Mouse (Mus musculus) limb, embryonic 10.5 days (tissue): ENCODE results near the gene Terf2. TPM values are rescaled to one million over a fixed set of nuclear protein-coding genes. Genes with fewer than 3 reads are reported as not detected.

ENCODE experiments used
- DNase-seq: peaks from one replicate; pipeline ENCODE4 v3.0.0-alpha.2; 2017; ENCODE audit warnings: low spot score
- H3K27ac ChIP-seq: fragments of 300-500 bp; sonication (generic); 2 replicates; pipeline ENCODE4 v1.5.1; 2016; ENCODE audit warnings: mild to moderate bottlenecking
- H3K27me3 ChIP-seq: fragments of 300-500 bp; sonication (generic); 2 replicates; pipeline ENCODE4 v1.6.1; 2016; ENCODE audit warnings: low read depth, mild to moderate bottlenecking; ENCODE audit not compliant: poor library complexity, severe bottlenecking
- H3K36me3 ChIP-seq: fragments of 300-500 bp; sonication (generic); 2 replicates; pipeline ENCODE4 v1.6.1; 2016; ENCODE audit warnings: mild to moderate bottlenecking, moderate library complexity
- H3K4me1 ChIP-seq: fragments of 300-500 bp; sonication (generic); 2 replicates; pipeline ENCODE4 v1.6.1; 2016
- H3K4me3 ChIP-seq: fragments of 300-500 bp; sonication (generic); 2 replicates; pipeline ENCODE4 v1.5.1; 2016; ENCODE audit warnings: mild to moderate bottlenecking, moderate library complexity
- H3K9me3 ChIP-seq: fragments of 300-500 bp; sonication (generic); replicated peaks from 2 replicates; pipeline ENCODE4 v1.6.1; 2016; ENCODE audit warnings: mild to moderate bottlenecking
- WGBS: fragments of 180-500 bp; shearing (Covaris S2); methylation state at CpG from one replicate; pipeline ENCODE4 v1.1.7; 2016; 5-methylcytosine and 5-hydroxymethylcytosine counted together
- polyA plus RNA-seq: library from polyadenylated mRNA; unstranded; fragments of >200 nt; fragmentation: Nextera tagmentation; extraction: Ambion mirVana; gene quantifications from 2 replicates; pipeline ENCODE4 v1.2.1, GENCODE M21; 2016

The Terf2 gene
- 16.4 and 18.1 TPM in 2 replicates for polyA plus RNA-seq

GRCm38 (mm10) chr8:107096366-107097036 is at the start of gene Terf2:
Terf2 (minus strand) TSS chr8:107096547.
- Histone ChIP-seq H3K36me3 (peaks cover 32% of the 10 kb centered on the region), H3K4me3 (peak within 1 kb of the TSS; percentile 97), H3K4me1 (peaks cover 16% of the 10 kb centered on the region), H3K27ac (peak within 1 kb of the TSS; percentile 98), H3K27me3 (no peaks in the 10 kb centered on the region), H3K9me3 (no peaks in the 10 kb centered on the region)
- 3% methylated on average over 39 of the region's 39 CpGs for WGBS
- DNase-seq = peak; percentile 99

- Histone ChIP-seq H3K27ac (no peak overlapping the region), H3K36me3 (no peaks in the 10 kb centered on the region), H3K4me3 (no peak overlapping the region), H3K27me3 (no peaks in the 10 kb centered on the region), H3K4me1 (peaks cover 6% of the 10 kb centered on the region; the same call in 1 of the 2 replicates), H3K9me3 (no peaks in the 10 kb centered on the region)
- 65% methylated on average over 4 of the region's 4 CpGs for WGBS
- no peak for DNase-seq
Measured at GRCm38 (mm10) chr8:107143501-107143900, 47.2 kb upstream of the Terf2 start.

GRCm38 (mm10) chr8:107142539-107142938 is 46.2 kb upstream of the Terf2 start:
- DNase-seq = no peak
- H3K27ac ChIP-seq = no peak overlapping the region
- no peaks in the 10 kb centered on the region for H3K36me3 ChIP-seq
- H3K9me3 ChIP-seq = no peaks in the 10 kb centered on the region
- no peak overlapping the region for H3K4me3 ChIP-seq
- WGBS = 88% methylated on average over 4 of the region's 4 CpGs
- H3K27me3 ChIP-seq = no peaks in the 10 kb centered on the region
- peaks cover 6% of the 10 kb centered on the region; the same call in 1 of the 2 replicates for H3K4me1 ChIP-seq

GRCm38 (mm10) chr8:107139704-107140470 is 43.5 kb upstream of the Terf2 start:
- 62% methylated on average over 13 of the region's 13 CpGs for WGBS
- Histone ChIP-seq H3K27me3 (no peaks in the 10 kb centered on the region), H3K27ac (no peak overlapping the region), H3K4me1 (peaks cover 18% of the 10 kb centered on the region), H3K36me3 (no peaks in the 10 kb centered on the region), H3K9me3 (no peaks in the 10 kb centered on the region), H3K4me3 (no peak overlapping the region)
- no peak for DNase-seq

- no peak for DNase-seq
- WGBS = 93% methylated on average over 5 of the region's 5 CpGs
- Histone ChIP-seq H3K4me3 (no peak overlapping the region), H3K27me3 (no peaks in the 10 kb centered on the region), H3K4me1 (peaks cover 25% of the 10 kb centered on the region), H3K9me3 (no peaks in the 10 kb centered on the region), H3K27ac (no peak overlapping the region), H3K36me3 (no peaks in the 10 kb centered on the region)
Measured at GRCm38 (mm10) chr8:107138338-107138737, 42.0 kb upstream of the Terf2 start.

GRCm38 (mm10) chr8:107137591-107137990 is 41.2 kb upstream of the Terf2 start:
- Histone ChIP-seq H3K36me3 (no peaks in the 10 kb centered on the region), H3K9me3 (no peaks in the 10 kb centered on the region), H3K4me1 (peaks cover 31% of the 10 kb centered on the region), H3K27ac (no peak overlapping the region), H3K27me3 (no peaks in the 10 kb centered on the region), H3K4me3 (no peak overlapping the region)
- DNase-seq = no peak
- 95% methylated on average over 6 of the region's 6 CpGs for WGBS

- 35% methylated on average over 8 of the region's 8 CpGs for WGBS
- Histone ChIP-seq H3K27ac (0 out of 2 replicates have a peak overlapping the region, but pooled peaks have one; percentile 34), H3K9me3 (no peaks in the 10 kb centered on the region), H3K36me3 (no peaks in the 10 kb centered on the region), H3K4me1 (peaks cover 31% of the 10 kb centered on the region), H3K27me3 (no peaks in the 10 kb centered on the region), H3K4me3 (no peak overlapping the region)
- no peak for DNase-seq
Measured at GRCm38 (mm10) chr8:107136003-107136612, 39.8 kb upstream of the Terf2 start.

- WGBS = 64% methylated on average over 6 of the region's 6 CpGs
- Histone ChIP-seq H3K4me1 (peaks cover 33% of the 10 kb centered on the region), H3K9me3 (no peaks in the 10 kb centered on the region), H3K36me3 (no peaks in the 10 kb centered on the region), H3K27me3 (no peaks in the 10 kb centered on the region), H3K27ac (peak overlapping the region; percentile 58; the same call in 1 of the 2 replicates), H3K4me3 (no peak overlapping the region)
- DNase-seq = no peak
Measured at GRCm38 (mm10) chr8:107133881-107134280, 37.5 kb upstream of the Terf2 start.

GRCm38 (mm10) chr8:107132581-107133491 is 36.5 kb upstream of the Terf2 start:
- H3K27me3 ChIP-seq = no peaks in the 10 kb centered on the region
- no peaks in the 10 kb centered on the region for H3K9me3 ChIP-seq
- no peak for DNase-seq
- H3K4me1 ChIP-seq = peaks cover 33% of the 10 kb centered on the region
- H3K4me3 ChIP-seq = no peak overlapping the region
- peak overlapping the region; percentile 43 for H3K27ac ChIP-seq
- WGBS = 83% methylated on average over 24 of the region's 24 CpGs
- H3K36me3 ChIP-seq = no peaks in the 10 kb centered on the region

GRCm38 (mm10) chr8:107130028-107130427 is 33.7 kb upstream of the Terf2 start:
- Histone ChIP-seq H3K27me3 (no peaks in the 10 kb centered on the region), H3K36me3 (no peaks in the 10 kb centered on the region), H3K4me1 (peaks cover 22% of the 10 kb centered on the region), H3K9me3 (no peaks in the 10 kb centered on the region), H3K4me3 (no peak overlapping the region), H3K27ac (no peak overlapping the region)
- DNase-seq = no peak
- 88% methylated on average over 6 of the region's 6 CpGs for WGBS

- no peak for DNase-seq
- H3K27me3 ChIP-seq = no peaks in the 10 kb centered on the region
- 70% methylated on average over 8 of the region's 8 CpGs for WGBS
- H3K36me3 ChIP-seq = no peaks in the 10 kb centered on the region
- H3K4me3 ChIP-seq = no peak overlapping the region
- peaks cover 24% of the 10 kb centered on the region for H3K4me1 ChIP-seq
- H3K27ac ChIP-seq = no peak overlapping the region
- no peaks in the 10 kb centered on the region for H3K9me3 ChIP-seq
Measured at GRCm38 (mm10) chr8:107129171-107130025, 33.1 kb upstream of the Terf2 start.
